Mouse (Mus musculus): ENCODE data around the gene Stat4. TPM values are rescaled to one million over a fixed set of nuclear protein-coding genes. Genes with fewer than 3 reads are reported as not detected.

Gene Stat4
- polyA plus RNA-seq, 1 experiment from 2014 or later = 0.38 TPM

DNA sequence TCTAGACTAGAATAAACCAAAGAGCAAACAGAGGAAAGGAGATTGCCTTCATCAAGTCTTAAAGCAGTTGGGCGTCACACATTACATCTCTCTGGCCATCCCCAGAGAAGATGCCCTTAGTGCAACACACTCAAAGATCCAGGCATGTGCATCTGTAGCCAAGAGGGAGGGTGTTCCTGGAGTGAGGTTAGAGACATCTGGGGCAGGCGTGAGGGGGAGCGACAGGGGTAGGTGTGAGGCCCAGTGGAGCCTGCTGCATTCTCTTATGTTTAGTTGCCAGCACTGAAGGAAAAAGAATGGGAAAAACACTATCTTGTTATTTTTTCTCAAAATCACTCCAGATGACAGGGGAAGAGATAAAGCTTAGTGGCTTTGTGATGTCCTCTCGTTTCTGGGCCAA is 156.2 kb downstream of the Stat4 start:
- no peak for ATAC-seq
- 87% methylated on average over 4 of the region's 4 CpGs for WGBS
- Histone ChIP-seq H3K27ac (ENCODE audit: low read depth, low read length) (no peak overlapping the region), H3K9me3 (ENCODE audit: control insufficient read depth) (no peaks in the 10 kb centered on the region), H3K4me2 (replicated peaks; ENCODE audit: low read depth) (no peak overlapping the region), H3K36me3 (ENCODE audit: control insufficient read depth, insufficient read depth) (peaks cover 82% of the 10 kb centered on the region), H3K4me3 (ENCODE audit: low read depth, low read length) (no peak overlapping the region), H3K4me1 (replicated peaks; ENCODE audit: control insufficient read depth, insufficient read depth, low read length) (no peaks in the 10 kb centered on the region), H3K9ac (ENCODE audit: low read depth, low read length) (no peak overlapping the region), H3K27me3 (replicated peaks; ENCODE audit: control insufficient read depth, insufficient read depth, low read length) (no peaks in the 10 kb centered on the region)
- no peak for TF ChIP-seq CTCF (IDR thresholded peaks at IDR 0.05; ENCODE audit: low read depth)

DNA sequence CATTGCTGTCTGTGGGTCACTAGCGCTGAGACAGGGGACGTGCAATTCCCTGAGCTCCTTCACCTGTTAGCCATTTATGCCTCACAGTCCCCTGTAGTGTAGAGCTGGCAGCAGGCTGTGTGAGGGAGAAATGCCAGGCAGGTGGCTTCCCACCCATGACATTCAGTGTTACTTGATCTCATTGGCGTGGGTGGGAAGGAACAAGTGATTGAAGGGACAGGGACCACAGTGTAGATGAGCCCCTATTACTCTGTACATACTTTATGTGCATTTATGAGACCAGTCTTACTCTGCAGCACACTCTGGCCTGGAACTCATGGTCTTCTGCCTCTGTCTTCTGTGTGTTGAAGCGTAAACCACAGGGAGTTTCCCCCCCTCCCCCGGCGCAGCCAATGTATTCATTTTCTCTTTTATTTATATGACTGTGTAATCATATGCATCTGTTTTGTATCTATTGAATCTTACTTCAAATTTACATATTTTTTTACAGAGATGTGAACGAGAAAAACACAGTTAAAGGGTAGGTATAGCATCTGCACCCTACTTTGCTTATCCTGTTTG is 156.7 kb downstream of the Stat4 start:
- ATAC-seq = no peak
- Histone ChIP-seq H3K36me3 (ENCODE audit: control insufficient read depth, insufficient read depth) (peaks cover 81% of the 10 kb centered on the region), H3K4me2 (replicated peaks; ENCODE audit: low read depth) (no peak overlapping the region), H3K9me3 (ENCODE audit: control insufficient read depth) (no peaks in the 10 kb centered on the region), H3K27ac (ENCODE audit: low read depth, low read length) (no peak overlapping the region), H3K27me3 (replicated peaks; ENCODE audit: control insufficient read depth, insufficient read depth, low read length) (no peaks in the 10 kb centered on the region), H3K4me3 (ENCODE audit: low read depth, low read length) (no peak overlapping the region), H3K9ac (ENCODE audit: low read depth, low read length) (no peak overlapping the region), H3K4me1 (replicated peaks; ENCODE audit: control insufficient read depth, insufficient read depth, low read length) (no peaks in the 10 kb centered on the region)
- no peak for TF ChIP-seq CTCF (IDR thresholded peaks at IDR 0.05; ENCODE audit: low read depth)
- WGBS = 92% methylated on average over 7 of the region's 7 CpGs

DNA sequence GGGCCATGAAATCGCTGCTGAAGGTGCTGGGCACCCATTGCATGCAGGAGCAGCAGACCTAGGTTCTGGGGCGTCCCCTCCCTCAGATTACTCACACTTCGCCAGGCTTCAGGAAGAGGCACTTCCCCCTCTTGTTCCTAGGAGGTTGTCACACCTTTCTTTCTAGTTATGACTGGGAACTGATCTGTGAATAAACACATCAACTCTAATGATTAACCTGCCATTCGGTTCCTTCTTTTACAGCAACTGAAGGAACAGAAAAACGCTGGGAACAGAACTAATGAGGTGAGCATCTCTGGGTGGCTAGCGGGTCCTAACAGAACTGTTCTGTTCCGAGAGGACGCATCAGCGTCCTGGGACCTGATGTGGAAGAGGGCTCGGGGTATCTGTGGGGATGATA is 158.0 kb downstream of the Stat4 start:
- WGBS = 67% methylated on average over 10 of the region's 10 CpGs
- Histone ChIP-seq H3K9me3 (ENCODE audit: control insufficient read depth) (no peaks in the 10 kb centered on the region), H3K27ac (ENCODE audit: low read depth, low read length) (no peak overlapping the region), H3K9ac (ENCODE audit: low read depth, low read length) (no peak overlapping the region), H3K27me3 (replicated peaks; ENCODE audit: control insufficient read depth, insufficient read depth, low read length) (no peaks in the 10 kb centered on the region), H3K4me1 (replicated peaks; ENCODE audit: control insufficient read depth, insufficient read depth, low read length) (peaks cover 2% of the 10 kb centered on the region; the same call in 1 of the 2 replicates), H3K4me2 (replicated peaks; ENCODE audit: low read depth) (no peak overlapping the region), H3K4me3 (ENCODE audit: low read depth, low read length) (no peak overlapping the region), H3K36me3 (ENCODE audit: control insufficient read depth, insufficient read depth) (peaks cover 81% of the 10 kb centered on the region)
- ATAC-seq = no peak
- TF ChIP-seq CTCF (IDR thresholded peaks at IDR 0.05; ENCODE audit: low read depth) = no peak

DNA sequence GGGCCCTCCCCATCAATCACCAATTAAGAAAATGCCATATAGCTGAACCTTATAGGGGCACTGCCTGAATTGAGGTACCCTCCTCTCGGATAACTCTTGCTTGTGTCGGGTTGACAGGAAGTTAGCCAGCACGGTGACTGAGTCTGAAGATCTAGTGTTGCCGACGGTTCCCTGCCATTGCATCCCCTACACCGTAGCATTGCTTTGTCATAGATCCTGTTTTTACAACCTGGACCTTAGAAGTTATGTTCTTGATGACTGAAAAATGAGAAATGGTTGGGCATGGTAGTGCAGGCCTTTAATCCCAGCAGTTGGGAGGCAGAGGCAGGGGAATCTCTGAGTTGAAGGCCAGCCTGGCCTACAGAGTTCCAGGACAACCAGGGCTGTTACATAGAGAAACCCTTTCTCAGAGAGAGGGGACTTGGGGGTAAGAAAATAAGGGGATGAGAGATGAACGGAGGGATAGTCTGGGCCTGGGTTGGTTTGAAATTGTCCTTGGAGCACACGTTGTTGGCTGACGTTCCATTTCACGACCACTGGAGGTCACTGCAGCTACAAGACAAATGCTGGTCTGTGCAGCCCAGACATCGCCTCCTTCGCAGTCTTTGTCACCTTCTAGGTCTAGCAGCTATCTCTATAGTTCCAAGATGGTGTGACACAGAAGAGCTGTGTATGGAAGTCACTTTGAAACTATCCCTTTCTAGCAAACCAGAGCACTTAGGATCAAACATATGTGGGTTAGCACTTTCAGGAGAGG is 159.4 kb downstream of the Stat4 start:
- no peaks in the 10 kb centered on the region for H3K27me3 ChIP-seq (replicated peaks; ENCODE audit: control insufficient read depth, insufficient read depth, low read length)
- no peak overlapping the region for H3K4me2 ChIP-seq (replicated peaks; ENCODE audit: low read depth)
- H3K27ac ChIP-seq (ENCODE audit: low read depth, low read length) = no peak overlapping the region
- H3K9me3 ChIP-seq (ENCODE audit: control insufficient read depth) = no peaks in the 10 kb centered on the region
- H3K4me1 ChIP-seq (replicated peaks; ENCODE audit: control insufficient read depth, insufficient read depth, low read length) = peaks cover 3% of the 10 kb centered on the region; the same call in 1 of the 2 replicates
- H3K36me3 ChIP-seq (ENCODE audit: control insufficient read depth, insufficient read depth) = peaks cover 79% of the 10 kb centered on the region
- ATAC-seq = peak; percentile 31; the same call in 1 of the 2 replicates
- TF ChIP-seq CTCF (IDR thresholded peaks at IDR 0.05; ENCODE audit: low read depth) = peak; percentile 88
- H3K9ac ChIP-seq (ENCODE audit: low read depth, low read length) = no peak overlapping the region
- 60% methylated on average over 12 of the region's 12 CpGs for WGBS
- H3K4me3 ChIP-seq (ENCODE audit: low read depth, low read length) = no peak overlapping the region

DNA sequence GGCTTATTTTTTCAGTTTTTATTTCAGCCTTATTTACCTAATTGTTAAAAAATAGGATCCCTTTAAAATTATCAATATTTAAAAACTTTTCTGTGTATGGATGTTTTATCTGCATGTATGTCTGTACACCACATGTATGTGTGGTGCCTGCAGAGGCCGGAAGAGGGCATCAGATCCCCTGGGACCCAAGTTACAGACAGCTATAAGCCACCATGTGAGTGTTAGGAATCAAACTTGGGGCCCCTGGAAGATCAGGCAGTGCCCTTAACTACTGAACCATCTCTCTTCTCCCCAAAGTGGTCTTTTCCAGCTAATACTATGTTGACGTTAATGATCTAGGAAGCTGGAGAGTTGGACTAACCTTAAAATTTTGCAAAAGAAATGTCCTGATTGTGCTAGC is 160.5 kb downstream of the Stat4 start:
- ATAC-seq = no peak
- Histone ChIP-seq H3K27me3 (replicated peaks; ENCODE audit: control insufficient read depth, insufficient read depth, low read length) (no peaks in the 10 kb centered on the region), H3K27ac (ENCODE audit: low read depth, low read length) (no peak overlapping the region), H3K4me2 (replicated peaks; ENCODE audit: low read depth) (no peak overlapping the region), H3K4me3 (ENCODE audit: low read depth, low read length) (no peak overlapping the region), H3K9me3 (ENCODE audit: control insufficient read depth) (no peaks in the 10 kb centered on the region), H3K4me1 (replicated peaks; ENCODE audit: control insufficient read depth, insufficient read depth, low read length) (peaks cover 3% of the 10 kb centered on the region; the same call in 1 of the 2 replicates), H3K9ac (ENCODE audit: low read depth, low read length) (no peak overlapping the region), H3K36me3 (ENCODE audit: control insufficient read depth, insufficient read depth) (peaks cover 84% of the 10 kb centered on the region)
- WGBS = 91% methylated on average over 2 of the region's 2 CpGs
- no peak for TF ChIP-seq CTCF (IDR thresholded peaks at IDR 0.05; ENCODE audit: low read depth)

DNA sequence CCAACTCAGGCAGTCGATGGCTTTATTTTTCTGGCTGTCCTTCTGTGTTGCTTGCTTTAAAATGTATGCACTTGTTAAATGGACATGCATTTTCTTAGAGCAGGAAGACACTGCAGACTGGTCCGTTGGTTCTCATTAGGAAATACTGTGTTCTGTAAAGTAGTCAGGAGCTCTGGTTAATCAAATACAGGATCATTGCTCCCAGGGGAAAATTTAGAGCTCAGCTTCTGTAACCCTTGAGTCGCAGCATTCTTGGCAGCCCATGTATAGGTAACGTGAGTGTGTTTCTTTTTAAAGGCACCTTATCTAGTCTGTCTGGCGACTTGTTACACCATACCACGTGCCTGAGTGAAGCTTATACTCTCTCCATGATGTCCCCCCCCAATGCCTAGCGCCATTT is 161.2 kb downstream of the Stat4 start:
- Histone ChIP-seq H3K27ac (ENCODE audit: low read depth, low read length) (no peak overlapping the region), H3K9me3 (ENCODE audit: control insufficient read depth) (no peaks in the 10 kb centered on the region), H3K4me1 (replicated peaks; ENCODE audit: control insufficient read depth, insufficient read depth, low read length) (peaks cover 3% of the 10 kb centered on the region; the same call in 1 of the 2 replicates), H3K4me3 (ENCODE audit: low read depth, low read length) (no peak overlapping the region), H3K27me3 (replicated peaks; ENCODE audit: control insufficient read depth, insufficient read depth, low read length) (no peaks in the 10 kb centered on the region), H3K4me2 (replicated peaks; ENCODE audit: low read depth) (no peak overlapping the region), H3K9ac (ENCODE audit: low read depth, low read length) (no peak overlapping the region), H3K36me3 (ENCODE audit: control insufficient read depth, insufficient read depth) (peaks cover 88% of the 10 kb centered on the region)
- ATAC-seq = no peak
- 78% methylated on average over 7 of the region's 7 CpGs for WGBS
- TF ChIP-seq CTCF (IDR thresholded peaks at IDR 0.05; ENCODE audit: low read depth) = no peak
